Mouse (Mus musculus) kidney, adult 2 months (tissue): ENCODE data around the gene Mrps36.

Experiments used
- CTCF ChIP-seq: fragments of 200-500 bp; conservative IDR thresholded peaks from 2 replicates; pipeline ENCODE4 v1.5.1; 2011; ENCODE audit warnings: low read depth, mild to moderate bottlenecking, control low read depth, low read length, moderate library complexity, mixed read lengths; ENCODE audit not compliant: insufficient read depth, insufficient read length
- POLR2A ChIP-seq: fragments of 200-500 bp; IDR thresholded peaks from one replicate; pipeline ENCODE4 v1.6.1; 2011; ENCODE audit warnings: low read depth, low read length, control low read depth

DNA sequence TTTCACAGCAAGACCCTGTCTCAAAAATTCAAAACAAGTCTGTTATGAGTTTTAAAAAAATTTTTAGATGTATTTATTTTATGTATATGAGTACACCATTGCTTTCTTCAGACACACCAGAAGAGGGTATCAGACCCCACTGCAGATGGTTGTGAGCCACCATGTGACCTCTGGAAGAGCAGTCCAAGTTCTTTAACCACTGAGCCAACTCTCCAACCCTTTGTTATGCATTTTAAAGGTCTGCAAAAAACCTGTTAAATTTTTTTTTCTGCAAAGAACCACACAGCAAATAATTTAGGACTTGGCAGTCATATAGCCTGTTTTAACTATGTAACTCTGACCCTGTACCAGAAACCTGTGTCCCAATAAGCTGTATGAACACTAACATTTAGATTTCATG is 30.2 kb upstream of the Mrps36 start:
- TF ChIP-seq POLR2A (no peak), CTCF (no peak)
